Mouse (Mus musculus) heart, postnatal 36 days (tissue): ENCODE measurements at regions not wholly inside any gene's neighbourhood (a gene's known extent, or its start where the extent isn't known, plus 50 kb on each side); places are given as distances from the start of the nearest gene placed in this dataset.
"Not testable (repeated sequence)": the region's sequence is repeated elsewhere in the genome, so short reads cannot be mapped to it uniquely, and the experiment has no call there.

Experiments used
- DNase-seq, 2 experiments: peaks; one replicate each; pipeline ENCODE4 v3.0.0; 2021 to 2022
- intact Hi-C: fragments of 180-260 bp; cut with DNase I; formaldehyde crosslinking; loops from one replicate; pipeline ENCODE4 v1.15.1; 2025

GRCm38 (mm10) chr1:137279981-137280380 is 319.7 kb upstream of the Nr5a2 start:
- no peak for DNase-seq
- intact Hi-C loops: no loop called here

GRCm38 (mm10) chr1:137270659-137271612 is 310.7 kb upstream of the Nr5a2 start:
- DNase-seq: no peak
- intact Hi-C loops: no loop called here

GRCm38 (mm10) chr1:137262806-137263370 is 302.6 kb upstream of the Nr5a2 start:
- no peak for DNase-seq
- intact Hi-C loops: no loop called here

- intact Hi-C loops: no loop called here
- DNase-seq: no peak
These were observed 301.9 kb upstream of the Nr5a2 start for GRCm38 (mm10) chr1:137262121-137262525.

GRCm38 (mm10) chr1:137256294-137256693 is 296.0 kb upstream of the Nr5a2 start:
- intact Hi-C loops: no loop called here
- DNase-seq: no peak

- DNase-seq: no peak
- intact Hi-C loops: no loop called here
These were observed 294.8 kb upstream of the Nr5a2 start for GRCm38 (mm10) chr1:137255041-137255440.

- intact Hi-C loops: no loop called here
- no peak for DNase-seq
These were observed 294.4 kb upstream of the Nr5a2 start for GRCm38 (mm10) chr1:137254634-137255033.

- intact Hi-C loops: loop anchor here (5.0 kb wide), 1 partner anchor 500 kb away; no protein-coding TSS in a partner anchor
These were observed 266.8 kb upstream of the Nr5a2 start for GRCm38 (mm10) chr1:137227098-137227485.

GRCm38 (mm10) chr1:137226479-137227097 is 266.3 kb upstream of the Nr5a2 start:
- DNase-seq: peak in 1 of 2 experiments; percentile 5
- intact Hi-C loops: loop anchor here (5.0 kb wide), 1 partner anchor 499 kb away; no protein-coding TSS in a partner anchor

More at GRCm38 (mm10) chr1:137227098-137227485, 266.8 kb upstream of the Nr5a2 start:
- no peak for DNase-seq

GRCm38 (mm10) chr1:137225418-137225817 is 265.2 kb upstream of the Nr5a2 start:
- intact Hi-C loops: loop anchor here (1.0 to 5.0 kb wide), 2 partner anchors 498 to 674 kb away; no protein-coding TSS in a partner anchor
- DNase-seq: no peak

GRCm38 (mm10) chr1:137223052-137223451 is 262.8 kb upstream of the Nr5a2 start:
- DNase-seq: no peak
- intact Hi-C loops: loop anchor here (5.0 kb wide), 1 partner anchor 276 kb away; no protein-coding TSS in a partner anchor

- peak in 1 of 2 experiments; percentile 2 for DNase-seq
- intact Hi-C loops: loop anchor here (5.0 kb wide), 1 partner anchor 274 kb away; no protein-coding TSS in a partner anchor
These were observed 261.1 kb upstream of the Nr5a2 start for GRCm38 (mm10) chr1:137221087-137222057.

GRCm38 (mm10) chr1:137220226-137220625 is 260.0 kb upstream of the Nr5a2 start:
- no peak for DNase-seq
- intact Hi-C loops: loop anchor here (5.0 kb wide), 1 partner anchor 273 kb away; no protein-coding TSS in a partner anchor

GRCm38 (mm10) chr1:137218611-137219010 is 258.4 kb upstream of the Nr5a2 start:
- no peak for DNase-seq
- intact Hi-C loops: no loop called here

- no peak for DNase-seq
- intact Hi-C loops: no loop called here
These were observed 257.8 kb upstream of the Nr5a2 start for GRCm38 (mm10) chr1:137218096-137218495.

GRCm38 (mm10) chr1:137217206-137217605 is 257.0 kb upstream of the Nr5a2 start:
- intact Hi-C loops: no loop called here
- DNase-seq: no peak

GRCm38 (mm10) chr1:137214328-137214727 is 254.1 kb upstream of the Nr5a2 start:
- DNase-seq, intact Hi-C loops: not testable (repeated sequence)

GRCm38 (mm10) chr1:137213717-137214116 is 253.5 kb upstream of the Nr5a2 start:
- intact Hi-C loops: no loop called here
- no peak for DNase-seq

- intact Hi-C loops: no loop called here
- DNase-seq: no peak
These were observed 252.6 kb upstream of the Nr5a2 start for GRCm38 (mm10) chr1:137212856-137213255.

- DNase-seq: no peak
These were observed 244.1 kb upstream of the Nr5a2 start for GRCm38 (mm10) chr1:137204371-137204770.

More at GRCm38 (mm10) chr1:137204371-137204770, 244.1 kb upstream of the Nr5a2 start:
- intact Hi-C loops: no loop called here
